Mouse (Mus musculus) heart, embryonic 11.5 days (tissue): ENCODE data around the gene P4hb. TPM values are rescaled to one million over a fixed set of nuclear protein-coding genes. Genes with fewer than 3 reads are reported as not detected.
"Not testable (repeated sequence)": the region's sequence is repeated elsewhere in the genome, so short reads cannot be mapped to it uniquely, and the experiment has no call there.

Experiments
- ATAC-seq: fragments of 200-750 bp; cut with Nextera tagmentation; replicated peaks from 2 replicates; pipeline ENCODE4 v1.8.0; 2017; ENCODE audit warnings: moderate library complexity; ENCODE audit not compliant: insufficient number of reproducible peaks, low FRiP score, low TSS enrichment
- H3K27ac ChIP-seq: fragments of 300-500 bp; sonication (generic); 2 replicates; pipeline ENCODE4 v1.5.1; 2014; ENCODE audit warnings: mild to moderate bottlenecking, low read depth, low read length
- H3K27me3 ChIP-seq: fragments of 300-500 bp; sonication (generic); 2 replicates; pipeline ENCODE4 v1.6.1; 2014; ENCODE audit warnings: mild to moderate bottlenecking, low read length, mixed read lengths; ENCODE audit not compliant: control insufficient read depth, insufficient read depth
- H3K36me3 ChIP-seq: fragments of 300-500 bp; sonication (generic); 2 replicates; pipeline ENCODE4 v1.6.1; 2014; ENCODE audit warnings: mild to moderate bottlenecking, low read length, moderate library complexity, mixed read lengths; ENCODE audit not compliant: control insufficient read depth, insufficient read depth
- H3K4me1 ChIP-seq: fragments of 300-500 bp; sonication (generic); 2 replicates; pipeline ENCODE4 v1.6.1; 2014; ENCODE audit warnings: low read length; ENCODE audit not compliant: control insufficient read depth, insufficient read depth
- H3K4me2 ChIP-seq: fragments of 300-500 bp; sonication (generic); 2 replicates; pipeline ENCODE4 v1.6.1; 2014; ENCODE audit warnings: mild to moderate bottlenecking, moderate library complexity
- H3K4me3 ChIP-seq: fragments of 300-500 bp; sonication (generic); 2 replicates; pipeline ENCODE4 v1.5.1; 2014; ENCODE audit warnings: low read depth, low read length
- H3K9ac ChIP-seq: fragments of 300-500 bp; sonication (generic); 2 replicates; pipeline ENCODE4 v1.6.1; 2014; ENCODE audit warnings: mild to moderate bottlenecking, low read depth, low read length, moderate library complexity
- H3K9me3 ChIP-seq: fragments of 300-500 bp; sonication (generic); replicated peaks from 2 replicates; pipeline ENCODE4 v1.6.1; 2016; ENCODE audit warnings: low read length; ENCODE audit not compliant: control insufficient read depth
- WGBS: fragments of 180-500 bp; shearing (Covaris S2); extraction: QIAGEN DNeasy Blood & Tissue Kit; methylation state at CpG from one replicate; pipeline ENCODE4 v1.1.7; 2014; ENCODE audit not compliant: insufficient replicate concordance; 5-methylcytosine and 5-hydroxymethylcytosine counted together
- polyA plus RNA-seq: library from polyadenylated mRNA; unstranded; fragments of >200 nt; fragmentation: Nextera tagmentation; extraction: Ambion mirVana; gene quantifications from 2 replicates; pipeline ENCODE4 v1.2.1, GENCODE M21; 2014

Gene P4hb
- polyA plus RNA-seq, 1 experiment from 2014 or later = 506 TPM

GRCm38 (mm10) chr11:120519738-120520137 is 53.3 kb downstream of the P4hb start:
- Histone ChIP-seq H3K9ac (0 out of 2 replicates have a peak overlapping the region, but pooled peaks have one; percentile 1), H3K36me3 (no peaks in the 10 kb centered on the region), H3K27ac (peak overlapping the region; percentile 3; the same call in 1 of the 2 replicates), H3K4me1 (no peaks in the 10 kb centered on the region; the same call in 1 of the 2 replicates), H3K9me3 (no peaks in the 10 kb centered on the region), H3K4me2 (peak overlapping the region; percentile 9; the same call in 1 of the 2 replicates), H3K27me3 (peaks cover 2% of the 10 kb centered on the region; the same call in 1 of the 2 replicates), H3K4me3 (no peak overlapping the region)
- WGBS = 38% methylated on average over 9 of the region's 9 CpGs
- ATAC-seq = 0 out of 2 replicates have a peak, but pooled peaks have one; percentile 36

- 71% methylated on average over 6 of the region's 6 CpGs for WGBS
- no peak overlapping the region for H3K27ac ChIP-seq
These were observed 54.5 kb downstream of the P4hb start for GRCm38 (mm10) chr11:120518558-120518957.

GRCm38 (mm10) chr11:120518027-120518426 is 55.0 kb downstream of the P4hb start:
- WGBS = 66% methylated on average over 6 of the region's 6 CpGs
- no peak overlapping the region for H3K9ac ChIP-seq
- H3K27ac ChIP-seq = no peak overlapping the region
- no peak overlapping the region for H3K4me2 ChIP-seq
- H3K9me3 ChIP-seq = no peaks in the 10 kb centered on the region
- H3K36me3 ChIP-seq = no peaks in the 10 kb centered on the region
- ATAC-seq = no peak
- H3K4me1 ChIP-seq = no peaks in the 10 kb centered on the region; the same call in 1 of the 2 replicates
- H3K4me3 ChIP-seq = no peak overlapping the region
- peaks cover 2% of the 10 kb centered on the region; the same call in 1 of the 2 replicates for H3K27me3 ChIP-seq

More at GRCm38 (mm10) chr11:120518558-120518957, 54.5 kb downstream of the P4hb start:
- Histone ChIP-seq H3K9me3 (no peaks in the 10 kb centered on the region), H3K36me3 (no peaks in the 10 kb centered on the region), H3K27me3 (peaks cover 2% of the 10 kb centered on the region; the same call in 1 of the 2 replicates), H3K4me2 (no peak overlapping the region), H3K4me1 (no peaks in the 10 kb centered on the region; the same call in 1 of the 2 replicates), H3K9ac (no peak overlapping the region), H3K4me3 (no peak overlapping the region)
- no peak for ATAC-seq

GRCm38 (mm10) chr11:120517147-120517546 is 55.9 kb downstream of the P4hb start:
- ATAC-seq = no peak
- H3K9ac ChIP-seq = no peak overlapping the region
- 83% methylated on average over 4 of the region's 4 CpGs for WGBS
- H3K27ac ChIP-seq = no peak overlapping the region
- no peaks in the 10 kb centered on the region; the same call in 1 of the 2 replicates for H3K4me1 ChIP-seq
- H3K4me3 ChIP-seq = no peak overlapping the region
- no peaks in the 10 kb centered on the region for H3K9me3 ChIP-seq
- H3K27me3 ChIP-seq = peaks cover 2% of the 10 kb centered on the region; the same call in 1 of the 2 replicates
- H3K4me2 ChIP-seq = no peak overlapping the region
- no peaks in the 10 kb centered on the region for H3K36me3 ChIP-seq

- H3K4me1 ChIP-seq = no peaks in the 10 kb centered on the region; the same call in 1 of the 2 replicates
- H3K27ac ChIP-seq = no peak overlapping the region
- H3K4me2 ChIP-seq = peak overlapping the region; percentile 31; the same call in 1 of the 2 replicates
- no peaks in the 10 kb centered on the region for H3K36me3 ChIP-seq
- H3K9me3 ChIP-seq = no peaks in the 10 kb centered on the region
- 19% methylated on average over 17 of the region's 17 CpGs for WGBS
- H3K9ac ChIP-seq = no peak overlapping the region
- 0 out of 2 replicates have a peak, but pooled peaks have one; percentile 50 for ATAC-seq
- H3K27me3 ChIP-seq = peaks cover 2% of the 10 kb centered on the region; the same call in 1 of the 2 replicates
- no peak overlapping the region for H3K4me3 ChIP-seq
These were observed 57.4 kb downstream of the P4hb start for GRCm38 (mm10) chr11:120515611-120516010.

DNA sequence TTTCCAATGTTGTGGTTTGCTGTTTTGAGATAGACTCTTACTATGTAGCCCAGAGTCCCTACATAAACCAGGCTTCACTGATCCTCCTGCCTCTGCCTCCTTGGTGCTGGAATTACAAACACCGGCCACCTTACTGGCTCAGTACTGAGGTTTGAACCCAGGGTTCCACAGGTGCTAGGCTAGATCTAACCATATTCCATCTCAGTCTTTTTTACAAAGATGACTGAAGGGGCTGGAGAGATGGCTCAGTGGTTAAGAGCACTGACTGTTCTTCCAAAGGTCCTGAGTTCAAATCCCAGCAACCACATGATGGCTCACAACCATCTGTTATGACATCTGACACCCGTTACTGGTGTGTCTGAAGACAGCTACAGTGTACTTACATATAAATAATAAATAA is 58.8 kb downstream of the P4hb start:
- H3K4me1 ChIP-seq, H3K4me3 ChIP-seq, H3K27ac ChIP-seq, H3K4me2 ChIP-seq, H3K36me3 ChIP-seq, H3K9me3 ChIP-seq, H3K27me3 ChIP-seq, H3K9ac ChIP-seq, ATAC-seq: not testable (repeated sequence)
- 83% methylated on average over 2 of the region's 2 CpGs for WGBS

DNA sequence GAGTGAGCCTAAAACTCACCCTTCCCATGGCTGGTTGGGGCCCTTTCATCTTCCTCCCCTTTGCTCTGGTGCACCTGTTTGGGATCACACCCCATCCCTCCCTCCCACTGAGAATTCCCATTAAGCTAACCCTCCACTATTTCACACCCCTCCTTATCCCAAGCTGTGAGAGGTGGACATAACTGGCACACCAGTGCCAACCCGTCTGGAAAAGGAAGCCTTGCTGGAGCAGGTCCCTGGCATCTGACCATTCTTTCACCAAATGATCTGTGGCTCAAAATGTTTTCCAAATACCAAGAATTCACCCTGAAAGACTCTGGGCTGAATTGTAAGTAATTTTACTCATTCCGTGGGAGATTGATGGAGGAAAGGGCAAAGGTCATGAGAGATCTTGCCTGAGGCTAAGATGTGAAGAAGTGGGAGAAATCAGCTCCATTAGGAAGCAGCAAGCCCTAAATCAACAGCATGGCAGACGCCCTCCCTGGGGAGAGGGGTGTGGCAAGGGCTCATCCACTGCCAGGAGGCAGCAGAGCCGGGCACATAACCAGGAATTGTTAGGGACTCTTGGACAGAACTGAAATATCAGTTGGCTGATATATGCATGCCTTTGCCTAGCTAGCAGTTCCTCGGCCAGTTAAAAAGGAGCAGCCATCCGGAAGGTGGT is 60.1 kb downstream of the P4hb start:
- 57% methylated on average over 6 of the region's 6 CpGs for WGBS
- no peak for ATAC-seq

DNA sequence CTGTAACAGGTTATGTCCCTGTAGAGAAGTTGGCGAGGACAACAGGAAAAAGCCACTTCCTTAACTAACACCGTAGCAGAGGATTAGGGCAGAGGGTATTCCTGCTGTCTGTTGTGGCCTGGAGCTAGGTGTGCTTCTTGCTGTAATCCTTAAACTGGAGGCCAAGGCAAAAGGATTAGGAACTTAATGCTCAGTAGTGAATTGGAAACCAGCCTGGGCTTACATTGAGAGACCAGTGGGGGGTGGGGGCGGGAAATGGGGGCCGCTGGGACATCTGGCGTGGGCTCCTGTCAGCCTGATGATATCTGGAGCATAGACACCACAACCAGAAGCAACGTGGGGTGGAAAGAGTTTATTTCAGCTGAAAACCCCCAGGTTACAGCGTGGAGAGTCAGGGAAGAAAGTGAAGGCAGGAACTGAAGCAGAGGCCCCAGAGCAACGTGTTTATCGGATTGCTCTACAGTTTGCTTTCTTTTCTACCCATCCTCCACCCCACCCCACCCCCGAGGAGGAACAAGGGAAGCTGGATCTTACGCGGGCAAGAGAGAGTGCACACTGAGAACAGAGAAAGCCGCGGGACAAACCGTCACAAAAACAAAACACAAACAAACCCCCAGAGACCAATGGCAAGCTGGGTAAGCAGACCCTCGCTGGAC is 62.5 kb downstream of the P4hb start:
- no peaks in the 10 kb centered on the region for H3K36me3 ChIP-seq
- H3K4me3 ChIP-seq = peak overlapping the region; percentile 36
- H3K4me2 ChIP-seq = peak overlapping the region; percentile 67
- peak overlapping the region; percentile 38; the same call in 1 of the 2 replicates for H3K27ac ChIP-seq
- no peaks in the 10 kb centered on the region for H3K9me3 ChIP-seq
- H3K9ac ChIP-seq = peak overlapping the region; percentile 73
- ATAC-seq = no peak
- 6% methylated on average over 16 of the region's 16 CpGs for WGBS
- H3K4me1 ChIP-seq = peaks cover 3% of the 10 kb centered on the region; the same call in 1 of the 2 replicates
- H3K27me3 ChIP-seq = no peaks in the 10 kb centered on the region

More for the DNA sequence above, 60.1 kb downstream of the P4hb start:
- no peaks in the 10 kb centered on the region for H3K36me3 ChIP-seq
- H3K4me3 ChIP-seq = no peak overlapping the region
- no peaks in the 10 kb centered on the region for H3K9me3 ChIP-seq
- H3K4me2 ChIP-seq = no peak overlapping the region
- no peak overlapping the region for H3K9ac ChIP-seq
- no peak overlapping the region for H3K27ac ChIP-seq
- H3K4me1 ChIP-seq = peaks cover 3% of the 10 kb centered on the region; the same call in 1 of the 2 replicates
- H3K27me3 ChIP-seq = peaks cover 2% of the 10 kb centered on the region; the same call in 1 of the 2 replicates
